Mouse (Mus musculus) stomach, postnatal 0 days (tissue): ENCODE data around the gene Cilp. TPM values are rescaled to one million over a fixed set of nuclear protein-coding genes. Genes with fewer than 3 reads are reported as not detected.
"Not testable (repeated sequence)": the region's sequence is repeated elsewhere in the genome, so short reads cannot be mapped to it uniquely, and the experiment has no call there.

ENCODE experiments used
- ATAC-seq: fragments of 200-750 bp; cut with Nextera tagmentation; 2 replicates; pipeline ENCODE4 v1.8.0; 2017; ENCODE audit not compliant: low FRiP score, low TSS enrichment
- DNase-seq: peaks from one replicate; pipeline ENCODE4 v3.0.0-alpha.2; 2016; ENCODE audit warnings: low spot score
- H3K27ac ChIP-seq: fragments of 300-500 bp; sonication (generic); replicated peaks from 2 replicates; pipeline ENCODE4 v1.5.1; 2014; ENCODE audit warnings: mild to moderate bottlenecking, control low read depth
- H3K27me3 ChIP-seq: fragments of 300-500 bp; sonication (generic); 2 replicates; pipeline ENCODE4 v1.6.1; 2014; ENCODE audit warnings: low read length; ENCODE audit not compliant: control insufficient read depth, insufficient read depth
- H3K36me3 ChIP-seq: fragments of 300-500 bp; sonication (generic); 2 replicates; pipeline ENCODE4 v1.6.1; 2014; ENCODE audit warnings: low read length, mixed read lengths; ENCODE audit not compliant: control insufficient read depth, insufficient read depth
- H3K4me1 ChIP-seq: fragments of 300-500 bp; sonication (generic); replicated peaks from 2 replicates; pipeline ENCODE4 v1.6.1; 2014; ENCODE audit warnings: antibody characterized with exemption; ENCODE audit not compliant: control insufficient read depth, insufficient read depth
- H3K4me2 ChIP-seq: fragments of 300-500 bp; sonication (generic); replicated peaks from 2 replicates; pipeline ENCODE4 v1.6.1; 2014; ENCODE audit warnings: low read depth, mild to moderate bottlenecking, control low read depth, moderate library complexity
- H3K4me3 ChIP-seq: fragments of 300-500 bp; sonication (generic); 2 replicates; pipeline ENCODE4 v1.5.1; 2014; ENCODE audit warnings: low read depth, low read length, control low read depth
- H3K9ac ChIP-seq: fragments of 300-500 bp; sonication (generic); 2 replicates; pipeline ENCODE4 v1.6.1; 2014; ENCODE audit warnings: mild to moderate bottlenecking, low read length, control low read depth, mixed read lengths
- H3K9me3 ChIP-seq: fragments of 300-500 bp; sonication (generic); 2 replicates; pipeline ENCODE4 v1.6.1; 2016; ENCODE audit warnings: low read length; ENCODE audit not compliant: control insufficient read depth
- CTCF ChIP-seq: IDR thresholded peaks from 2 replicates; pipeline ENCODE4 v1.5.1; 2016; ENCODE audit warnings: antibody characterized with exemption, low read depth, mild to moderate bottlenecking, moderate library complexity
- EP300 ChIP-seq: optimal IDR thresholded peaks from 2 replicates; pipeline ENCODE3; 2016; ENCODE audit warnings: antibody characterized with exemption
- WGBS: fragments of 180-500 bp; shearing (Covaris S2); extraction: QIAGEN DNeasy Blood & Tissue Kit; methylation state at CpG from one replicate; pipeline ENCODE4 v1.1.7; 2014; 5-methylcytosine and 5-hydroxymethylcytosine counted together
- polyA plus RNA-seq: library from polyadenylated mRNA; unstranded; fragments of >200 nt; fragmentation: Nextera tagmentation; extraction: Ambion mirVana; gene quantifications from 2 replicates; pipeline ENCODE4 v1.2.1, GENCODE M21; 2015

The Cilp gene
- polyA plus RNA-seq, 1 experiment from 2014 or later = 0.61 TPM

- H3K4me2 ChIP-seq = no peak overlapping the region
- H3K9ac ChIP-seq = no peak overlapping the region
- ATAC-seq (no peak), DNase-seq (no peak)
- no peak for TF ChIP-seq EP300
- TF ChIP-seq CTCF = peak; percentile 25; the same call in 1 of the 2 replicates
- H3K4me1 ChIP-seq = no peaks in the 10 kb centered on the region
- no peaks in the 10 kb centered on the region for H3K9me3 ChIP-seq
- H3K36me3 ChIP-seq = no peaks in the 10 kb centered on the region
- H3K27ac ChIP-seq = no peak overlapping the region
- 79% methylated on average over 5 of the region's 5 CpGs for WGBS
- no peaks in the 10 kb centered on the region for H3K27me3 ChIP-seq
- H3K4me3 ChIP-seq = no peak overlapping the region
Observed at GRCm38 (mm10) chr9:65281536-65282151, 16.7 kb downstream of the Cilp start.

DNA sequence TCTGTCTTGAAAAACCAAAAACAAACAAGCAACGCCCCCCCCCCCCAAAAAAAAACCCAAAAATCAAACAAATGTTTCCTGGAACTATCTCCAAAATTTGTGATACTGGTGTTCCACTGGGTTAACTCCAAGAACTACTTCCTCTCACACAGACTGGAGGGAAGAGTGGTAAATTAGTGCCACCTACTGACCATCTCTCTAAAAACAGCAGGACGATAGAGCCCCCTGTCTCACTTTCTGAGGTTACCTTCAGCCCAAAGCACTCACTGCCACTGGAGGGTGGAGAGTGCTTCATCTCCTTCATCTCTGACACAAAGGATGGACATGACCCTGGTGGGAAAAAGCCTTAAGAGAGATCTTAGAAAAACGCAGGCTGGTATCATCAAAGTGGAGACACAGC lies 18.3 kb downstream of the Cilp start:
- H3K4me2 ChIP-seq = no peak overlapping the region
- no peaks in the 10 kb centered on the region for H3K9me3 ChIP-seq
- H3K4me3 ChIP-seq = no peak overlapping the region
- H3K27me3 ChIP-seq = no peaks in the 10 kb centered on the region
- no peaks in the 10 kb centered on the region for H3K4me1 ChIP-seq
- peak; percentile 85 for TF ChIP-seq CTCF
- TF ChIP-seq EP300 = no peak
- WGBS = 3% methylated on average over 3 of the region's 3 CpGs
- no peak overlapping the region for H3K27ac ChIP-seq
- H3K9ac ChIP-seq = no peak overlapping the region
- no peaks in the 10 kb centered on the region for H3K36me3 ChIP-seq
- peak; percentile 21 for DNase-seq
- ATAC-seq = peak; percentile 53

DNA sequence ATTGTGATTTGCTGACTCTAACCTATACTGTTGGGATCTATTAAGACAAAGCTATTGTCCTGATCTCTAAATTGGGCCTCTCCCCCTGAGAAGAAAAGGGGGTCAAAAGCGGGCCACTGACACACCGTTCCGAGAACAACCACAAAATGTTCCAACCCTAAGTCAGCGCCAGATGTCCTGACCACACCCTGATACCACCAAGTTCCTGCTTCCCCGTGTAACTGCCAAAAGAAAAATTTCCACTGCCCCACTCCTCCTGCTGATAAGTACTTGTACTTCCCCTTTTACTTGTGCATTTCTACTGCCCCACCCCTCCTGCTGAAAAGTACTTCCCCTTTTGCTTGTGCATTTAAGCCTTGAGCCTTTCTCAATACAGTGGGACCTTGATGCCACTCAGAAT lies 23.3 kb downstream of the Cilp start:
- not testable (repeated sequence) for H3K9ac ChIP-seq, H3K4me3 ChIP-seq, H3K27me3 ChIP-seq, DNase-seq, ATAC-seq, H3K4me2 ChIP-seq, H3K4me1 ChIP-seq, H3K36me3 ChIP-seq, H3K27ac ChIP-seq, H3K9me3 ChIP-seq
- 67% methylated on average over 5 of the region's 5 CpGs for WGBS

DNA sequence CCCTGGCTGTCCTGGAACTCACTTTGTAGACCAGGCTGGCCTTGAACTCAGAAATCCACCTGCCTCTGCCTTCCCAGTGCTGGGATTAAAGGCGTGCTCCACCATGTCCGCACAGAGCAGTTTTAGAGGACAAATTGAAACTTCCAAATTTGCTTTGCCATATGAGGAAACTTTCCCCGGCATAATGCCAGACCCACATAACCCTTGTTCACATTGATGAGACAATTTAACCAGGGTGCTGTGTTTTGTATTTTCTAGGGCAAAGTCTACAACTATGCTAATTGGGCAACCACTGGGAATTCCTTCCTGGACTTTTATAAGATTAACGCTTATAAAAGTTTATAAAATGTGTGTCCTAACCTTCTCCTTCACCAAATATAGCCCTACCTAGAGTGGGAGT lies 25.0 kb downstream of the Cilp start:
- no peak for DNase-seq
- TF ChIP-seq CTCF = no peak
- no peak for TF ChIP-seq EP300
- Histone ChIP-seq H3K27ac (no peak overlapping the region), H3K4me2 (no peak overlapping the region), H3K4me1 (no peaks in the 10 kb centered on the region), H3K9ac (no peak overlapping the region), H3K4me3 (no peak overlapping the region), H3K36me3 (no peaks in the 10 kb centered on the region), H3K9me3 (no peaks in the 10 kb centered on the region), H3K27me3 (no peaks in the 10 kb centered on the region)
- 91% methylated on average over 4 of the region's 4 CpGs for WGBS
- no peak for ATAC-seq

DNA sequence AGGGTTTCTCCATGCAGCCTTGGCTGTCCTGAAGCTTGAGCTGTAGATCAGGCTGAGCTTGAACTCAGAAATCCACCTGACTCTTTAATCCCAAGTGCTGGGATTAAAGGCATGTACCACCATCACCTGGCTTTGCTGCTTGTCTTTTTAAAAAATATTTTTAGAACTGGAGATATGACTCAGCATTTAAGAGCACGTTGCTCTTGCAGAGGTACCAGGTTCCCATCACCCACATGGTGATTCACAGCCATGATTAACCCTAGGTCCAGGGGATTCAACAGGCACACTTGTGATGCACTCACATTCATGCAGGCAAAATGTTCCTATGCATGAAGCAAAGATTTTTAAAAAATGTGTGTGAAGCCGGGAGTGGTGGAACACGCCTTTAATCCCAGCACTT lies 27.4 kb downstream of the Cilp start:
- no peak overlapping the region for H3K9ac ChIP-seq
- peak overlapping the region; percentile 25; the same call in 1 of the 2 replicates for H3K27ac ChIP-seq
- ATAC-seq (no peak), DNase-seq (no peak)
- no peaks in the 10 kb centered on the region for H3K36me3 ChIP-seq
- H3K9me3 ChIP-seq = no peaks in the 10 kb centered on the region
- no peaks in the 10 kb centered on the region for H3K27me3 ChIP-seq
- no peak for TF ChIP-seq CTCF
- TF ChIP-seq EP300 = no peak
- H3K4me2 ChIP-seq = no peak overlapping the region
- H3K4me1 ChIP-seq = no peaks in the 10 kb centered on the region
- 66% methylated on average over 3 of the region's 3 CpGs for WGBS
- H3K4me3 ChIP-seq = no peak overlapping the region

DNA sequence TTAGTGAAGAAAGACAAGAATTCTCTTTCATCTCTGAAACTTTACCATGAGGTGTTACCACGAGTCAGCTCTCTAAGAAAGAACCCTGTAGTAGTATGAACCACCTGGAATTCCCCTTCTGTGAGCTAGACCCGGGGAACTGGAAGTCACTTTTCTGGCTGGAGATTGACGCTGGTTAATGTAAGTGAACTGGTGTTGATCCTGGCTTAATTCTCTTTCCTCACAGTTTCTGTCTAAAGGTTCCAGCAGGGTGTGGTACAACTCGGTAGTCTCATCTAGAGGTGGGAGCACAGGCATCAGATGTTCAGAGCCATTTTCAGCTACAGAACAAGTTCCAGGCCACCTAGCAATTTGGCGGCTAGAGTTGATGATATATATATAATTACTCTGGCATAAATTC lies 28.1 kb downstream of the Cilp start:
- peak overlapping the region; percentile 94 for H3K27ac ChIP-seq
- H3K4me3 ChIP-seq = peak overlapping the region; percentile 95
- H3K9ac ChIP-seq = peak overlapping the region; percentile 73
- ATAC-seq (no peak), DNase-seq (peak; percentile 20)
- no peaks in the 10 kb centered on the region for H3K27me3 ChIP-seq
- peak overlapping the region; percentile 68 for H3K4me2 ChIP-seq
- no peaks in the 10 kb centered on the region for H3K9me3 ChIP-seq
- H3K4me1 ChIP-seq = no peaks in the 10 kb centered on the region
- WGBS = 13% methylated on average over 5 of the region's 5 CpGs
- H3K36me3 ChIP-seq = no peaks in the 10 kb centered on the region
- TF ChIP-seq CTCF = no peak
- TF ChIP-seq EP300 = no peak
